ENCODE assay signal across 13 mouse cellular contexts in the genomic region with DNA sequence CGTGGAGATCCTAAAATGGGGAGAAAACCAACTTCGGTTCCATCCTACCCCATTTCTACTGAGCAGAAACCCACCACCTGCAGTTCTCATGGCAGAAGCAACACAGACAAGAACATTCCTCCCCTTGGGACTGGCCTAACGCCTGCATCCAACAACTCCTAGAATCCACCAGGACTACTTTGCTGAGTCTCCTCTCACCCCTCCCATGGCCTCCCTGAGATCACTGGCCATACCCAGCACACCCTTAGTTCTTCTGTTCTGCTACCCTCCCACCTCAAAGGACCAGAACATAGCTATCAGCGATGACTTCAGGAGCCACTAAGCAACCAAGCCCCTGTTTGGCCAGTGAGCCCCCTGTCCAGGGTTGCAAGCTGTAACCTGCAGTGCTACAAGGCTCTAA. TPM values are rescaled to one million over a fixed set of nuclear protein-coding genes. Genes with fewer than 3 reads are reported as not detected.
DNase-seq lines count a peak whose midpoint lies in the region; ATAC-seq lines count a peak whose summit lies in the region.
"Had no signal": no experiment of that assay in that cellular context is flagged by ENCODE, and none has a peak within 500 bp of the region (broad histone marks: within the 10 kb centered on the region; RNA-seq: fewer than 3 reads in every experiment).

No protein-coding gene starts in this region.

- H3K27me3 ChIP-seq in forebrain, embryonic 13.5 days, result no peaks in the 10 kb centered on the region
- H3K27me3 ChIP-seq in forebrain, embryonic 12.5 days, result no peaks in the 10 kb centered on the region
- H3K27me3 ChIP-seq in forebrain, embryonic 15.5 days, result no peaks in the 10 kb centered on the region
- no peaks in the 10 kb centered on the region for H3K27me3 ChIP-seq in hindbrain, embryonic 15.5 days
- H3K27me3 ChIP-seq in neural tube, embryonic 13.5 days, result no peaks in the 10 kb centered on the region
- H3K27me3 ChIP-seq in kidney, embryonic 15.5 days, result no peaks in the 10 kb centered on the region
- H3K27me3 ChIP-seq: limb, embryonic 13.5 days had no signal

- no peak for ATAC-seq in forebrain, embryonic 13.5 days
- no peak for ATAC-seq in forebrain, embryonic 12.5 days (ENCODE audit: low FRiP score)
- ATAC-seq in forebrain, embryonic 15.5 days (replicated peaks), result no peak
- no peak for ATAC-seq in hindbrain, embryonic 15.5 days (ENCODE audit: low FRiP score, low read depth)
- ATAC-seq in neural tube, embryonic 13.5 days (ENCODE audit: low read depth), result no peak
- ATAC-seq in kidney, embryonic 15.5 days (replicated peaks; ENCODE audit: low FRiP score), result no peak
- ATAC-seq: inflammation-experienced regulatory T-cells, adult 6 months; liver, postnatal 0 days had no signal

- no peaks in the 10 kb centered on the region for H3K9me3 ChIP-seq in forebrain, embryonic 13.5 days (replicated peaks)
- no peaks in the 10 kb centered on the region for H3K9me3 ChIP-seq in forebrain, embryonic 12.5 days
- H3K9me3 ChIP-seq in forebrain, embryonic 15.5 days, result no peaks in the 10 kb centered on the region
- H3K9me3 ChIP-seq in hindbrain, embryonic 15.5 days, result no peaks in the 10 kb centered on the region
- H3K9me3 ChIP-seq in neural tube, embryonic 13.5 days, result no peaks in the 10 kb centered on the region
- H3K9me3 ChIP-seq in kidney, embryonic 15.5 days (replicated peaks), result no peaks in the 10 kb centered on the region
- H3K9me3 ChIP-seq: limb, embryonic 13.5 days had no signal

- no peak for DNase-seq in kidney, adult 9 months
- DNase-seq: heart, adult 18-20 months; liver, postnatal 0 days; lung, postnatal 4 days; right cerebral cortex, postnatal 14 days had no signal

- peak overlapping the region; percentile 92; the same call in 1 of the 2 replicates for H3K27ac ChIP-seq in forebrain, embryonic 13.5 days
- H3K27ac ChIP-seq in forebrain, embryonic 12.5 days, result no peak overlapping the region
- peak overlapping the region; percentile 83 for H3K27ac ChIP-seq in forebrain, embryonic 15.5 days (replicated peaks)
- H3K27ac ChIP-seq in hindbrain, embryonic 15.5 days (replicated peaks), result peak overlapping the region; percentile 88
- H3K27ac ChIP-seq in neural tube, embryonic 13.5 days (replicated peaks), result peak overlapping the region; percentile 89; the same call in 1 of the 2 replicates
- no peak overlapping the region for H3K27ac ChIP-seq in kidney, embryonic 15.5 days
- H3K27ac ChIP-seq: limb, embryonic 13.5 days had no signal

- H3K4me2 ChIP-seq in forebrain, embryonic 13.5 days, result peak overlapping the region; percentile 52
- H3K4me2 ChIP-seq in forebrain, embryonic 12.5 days, result no peak overlapping the region
- peak overlapping the region; percentile 45 for H3K4me2 ChIP-seq in forebrain, embryonic 15.5 days (replicated peaks)
- H3K4me2 ChIP-seq in hindbrain, embryonic 15.5 days, result peak overlapping the region; percentile 58
- peak overlapping the region; percentile 55 for H3K4me2 ChIP-seq in neural tube, embryonic 13.5 days
- no peak overlapping the region for H3K4me2 ChIP-seq in kidney, embryonic 15.5 days

- peaks cover 48% of the 10 kb centered on the region for H3K36me3 ChIP-seq in forebrain, embryonic 13.5 days (ENCODE audit: poor library complexity, severe bottlenecking)
- peaks cover 47% of the 10 kb centered on the region for H3K36me3 ChIP-seq in forebrain, embryonic 12.5 days (replicated peaks)
- H3K36me3 ChIP-seq in forebrain, embryonic 15.5 days, result peaks cover 34% of the 10 kb centered on the region
- H3K36me3 ChIP-seq in hindbrain, embryonic 15.5 days, result peaks cover 36% of the 10 kb centered on the region
- H3K36me3 ChIP-seq in neural tube, embryonic 13.5 days, result peaks cover 52% of the 10 kb centered on the region
- peaks cover 38% of the 10 kb centered on the region for H3K36me3 ChIP-seq in kidney, embryonic 15.5 days

- 79% methylated on average over 4 of the region's 4 CpGs for WGBS in forebrain, embryonic 13.5 days
- WGBS in forebrain, embryonic 12.5 days, result 80% methylated on average over 4 of the region's 4 CpGs
- 75% methylated on average over 4 of the region's 4 CpGs for WGBS in forebrain, embryonic 15.5 days
- 74% methylated on average over 4 of the region's 4 CpGs for WGBS in hindbrain, embryonic 15.5 days
- 82% methylated on average over 4 of the region's 4 CpGs for WGBS in neural tube, embryonic 13.5 days
- WGBS in kidney, embryonic 15.5 days, result 84% methylated on average over 4 of the region's 4 CpGs

- H3K4me3 ChIP-seq in forebrain, embryonic 13.5 days, result no peak overlapping the region
- no peak overlapping the region for H3K4me3 ChIP-seq in forebrain, embryonic 12.5 days (replicated peaks)
- H3K4me3 ChIP-seq in forebrain, embryonic 15.5 days, result no peak overlapping the region
- peak overlapping the region; percentile 30; the same call in 1 of the 2 replicates for H3K4me3 ChIP-seq in hindbrain, embryonic 15.5 days
- H3K4me3 ChIP-seq in neural tube, embryonic 13.5 days, result no peak overlapping the region
- H3K4me3 ChIP-seq in kidney, embryonic 15.5 days (replicated peaks), result no peak overlapping the region
- H3K4me3 ChIP-seq: limb, embryonic 13.5 days had no signal

- peaks cover 40% of the 10 kb centered on the region for H3K4me1 ChIP-seq in forebrain, embryonic 13.5 days
- peaks cover 35% of the 10 kb centered on the region for H3K4me1 ChIP-seq in forebrain, embryonic 12.5 days
- H3K4me1 ChIP-seq in forebrain, embryonic 15.5 days, result peaks cover 38% of the 10 kb centered on the region
- H3K4me1 ChIP-seq in hindbrain, embryonic 15.5 days (replicated peaks), result peaks cover 66% of the 10 kb centered on the region
- H3K4me1 ChIP-seq in neural tube, embryonic 13.5 days (replicated peaks), result peaks cover 80% of the 10 kb centered on the region
- peaks cover 24% of the 10 kb centered on the region for H3K4me1 ChIP-seq in kidney, embryonic 15.5 days

- no peak overlapping the region for H3K9ac ChIP-seq in forebrain, embryonic 13.5 days
- H3K9ac ChIP-seq in forebrain, embryonic 12.5 days, result no peak overlapping the region
- H3K9ac ChIP-seq in forebrain, embryonic 15.5 days (replicated peaks), result 0 out of 2 replicates have a peak overlapping the region, but pooled peaks have one; percentile 34
- H3K9ac ChIP-seq in hindbrain, embryonic 15.5 days, result no peak overlapping the region
- H3K9ac ChIP-seq in neural tube, embryonic 13.5 days, result peak overlapping the region; percentile 56; the same call in 1 of the 2 replicates
- H3K9ac ChIP-seq in kidney, embryonic 15.5 days, result no peak overlapping the region
- H3K9ac ChIP-seq: limb, embryonic 13.5 days; liver, postnatal 0 days had no signal

RNA-seq across cellular contexts. Expression of a gene that starts 10.7 kb away (rescaled TPM):
- polyA plus RNA-seq in forebrain, embryonic 13.5 days (2015; fragmentation: Nextera tagmentation; extraction: Ambion mirVana), result 186 and 199 TPM in 2 replicates
- 149 and 160 TPM in 2 replicates for polyA plus RNA-seq in forebrain, embryonic 12.5 days (2016; fragmentation: Nextera tagmentation; extraction: Ambion mirVana)
- polyA plus RNA-seq in forebrain, embryonic 15.5 days (2015; fragmentation: Nextera tagmentation; extraction: Ambion mirVana), result 249 and 255 TPM in 2 replicates
- polyA plus RNA-seq in hindbrain, embryonic 15.5 days (2015; fragmentation: Nextera tagmentation; extraction: Ambion mirVana), result 294 and 330 TPM in 2 replicates
- 206 and 248 TPM in 2 replicates for polyA plus RNA-seq in neural tube, embryonic 13.5 days (2015; fragmentation: Nextera tagmentation; extraction: Ambion mirVana)
- polyA plus RNA-seq in kidney, embryonic 15.5 days (2015; fragmentation: Nextera tagmentation; extraction: Ambion mirVana), result 45.9 and 56.9 TPM in 2 replicates

RNA-seq across cellular contexts. Expression of a gene that starts 16.6 kb away (rescaled TPM):
- 48.5 and 53.9 TPM in 2 replicates for polyA plus RNA-seq in forebrain, embryonic 13.5 days (2015; fragmentation: Nextera tagmentation; extraction: Ambion mirVana)
- polyA plus RNA-seq in forebrain, embryonic 12.5 days (2016; fragmentation: Nextera tagmentation; extraction: Ambion mirVana), result 42.5 and 43.6 TPM in 2 replicates
- 65.5 and 69.8 TPM in 2 replicates for polyA plus RNA-seq in forebrain, embryonic 15.5 days (2015; fragmentation: Nextera tagmentation; extraction: Ambion mirVana)
- 88.5 and 94.2 TPM in 2 replicates for polyA plus RNA-seq in hindbrain, embryonic 15.5 days (2015; fragmentation: Nextera tagmentation; extraction: Ambion mirVana)
- 62.0 and 71.4 TPM in 2 replicates for polyA plus RNA-seq in neural tube, embryonic 13.5 days (2015; fragmentation: Nextera tagmentation; extraction: Ambion mirVana)
- 44.7 and 47.7 TPM in 2 replicates for polyA plus RNA-seq in kidney, embryonic 15.5 days (2015; fragmentation: Nextera tagmentation; extraction: Ambion mirVana)

RNA-seq across cellular contexts. Expression of a gene that starts 29.2 kb away (rescaled TPM):
- polyA plus RNA-seq in forebrain, embryonic 13.5 days (2015; fragmentation: Nextera tagmentation; extraction: Ambion mirVana), result 0.26 TPM in 1 of 2 replicates, not detected in the other
- polyA plus RNA-seq in forebrain, embryonic 12.5 days (2016; fragmentation: Nextera tagmentation; extraction: Ambion mirVana), result 0.17 and 0.29 TPM in 2 replicates
- 0.11 and 0.24 TPM in 2 replicates for polyA plus RNA-seq in forebrain, embryonic 15.5 days (2015; fragmentation: Nextera tagmentation; extraction: Ambion mirVana)
- 0.39 TPM in 1 of 2 replicates, not detected in the other for polyA plus RNA-seq in hindbrain, embryonic 15.5 days (2015; fragmentation: Nextera tagmentation; extraction: Ambion mirVana)
- polyA plus RNA-seq in neural tube, embryonic 13.5 days (2015; fragmentation: Nextera tagmentation; extraction: Ambion mirVana), result 0.21 and 0.26 TPM in 2 replicates
- 2.0 and 4.4 TPM in 2 replicates for polyA plus RNA-seq in kidney, embryonic 15.5 days (2015; fragmentation: Nextera tagmentation; extraction: Ambion mirVana)
- polyA plus RNA-seq: inflammation-experienced regulatory T-cells, adult 6 months had no signal

Comparison
In these comparisons a context has a peak if more than half of its experiments do, and no peak if none do; other contexts are left out.
1. H3K27ac ChIP-seq: peak in forebrain, embryonic 13.5 days (single experiment), forebrain, embryonic 15.5 days (single experiment), hindbrain, embryonic 15.5 days (single experiment) and neural tube, embryonic 13.5 days (single experiment); none in forebrain, embryonic 12.5 days (single experiment) and kidney, embryonic 15.5 days (single experiment).
2. H3K4me2 ChIP-seq: peak in forebrain, embryonic 13.5 days (single experiment), forebrain, embryonic 15.5 days (single experiment), hindbrain, embryonic 15.5 days (single experiment) and neural tube, embryonic 13.5 days (single experiment); none in forebrain, embryonic 12.5 days (single experiment) and kidney, embryonic 15.5 days (single experiment).
3. H3K9ac ChIP-seq: peak in forebrain, embryonic 15.5 days (single experiment) and neural tube, embryonic 13.5 days (single experiment); none in forebrain, embryonic 13.5 days (single experiment), forebrain, embryonic 12.5 days (single experiment), hindbrain, embryonic 15.5 days (single experiment) and kidney, embryonic 15.5 days (single experiment).